Mouse (Mus musculus) embryonic facial prominence, embryonic 10.5 days (tissue): Measurements from ENCODE around the gene Hoxc9. TPM values are rescaled to one million over a fixed set of nuclear protein-coding genes. Genes with fewer than 3 reads are reported as not detected.

Source experiments
- DNase-seq: peaks from one replicate; pipeline ENCODE4 v3.0.0-alpha.2; 2017; ENCODE audit warnings: low spot score
- H3K27ac ChIP-seq: fragments of 300-500 bp; sonication (generic); replicated peaks from 2 replicates; pipeline ENCODE4 v1.5.1; 2016; ENCODE audit warnings: mild to moderate bottlenecking
- H3K27me3 ChIP-seq: fragments of 300-500 bp; sonication (generic); replicated peaks from 2 replicates; pipeline ENCODE4 v1.6.1; 2016; ENCODE audit warnings: low read depth, mild to moderate bottlenecking; ENCODE audit not compliant: poor library complexity, severe bottlenecking
- H3K36me3 ChIP-seq: fragments of 300-500 bp; sonication (generic); replicated peaks from 2 replicates; pipeline ENCODE4 v1.6.1; 2016; ENCODE audit warnings: mild to moderate bottlenecking, moderate library complexity
- H3K4me1 ChIP-seq: fragments of 300-500 bp; sonication (generic); 2 replicates; pipeline ENCODE4 v1.6.1; 2016
- H3K4me3 ChIP-seq: fragments of 300-500 bp; sonication (generic); 2 replicates; pipeline ENCODE4 v1.5.1; 2016; ENCODE audit warnings: mild to moderate bottlenecking, moderate library complexity
- H3K9me3 ChIP-seq: fragments of 300-500 bp; sonication (generic); 2 replicates; pipeline ENCODE4 v1.6.1; 2016; ENCODE audit warnings: mild to moderate bottlenecking
- WGBS: fragments of 180-500 bp; shearing (Covaris S2); methylation state at CpG from one replicate; pipeline ENCODE4 v1.1.7; 2016; 5-methylcytosine and 5-hydroxymethylcytosine counted together
- polyA plus RNA-seq: library from polyadenylated mRNA; unstranded; fragments of >200 nt; fragmentation: Nextera tagmentation; extraction: Ambion mirVana; gene quantifications from 2 replicates; pipeline ENCODE4 v1.2.1, GENCODE M21; 2016

The Hoxc9 gene
- polyA plus RNA-seq, 1 experiment from 2014 or later: not detected

DNA sequence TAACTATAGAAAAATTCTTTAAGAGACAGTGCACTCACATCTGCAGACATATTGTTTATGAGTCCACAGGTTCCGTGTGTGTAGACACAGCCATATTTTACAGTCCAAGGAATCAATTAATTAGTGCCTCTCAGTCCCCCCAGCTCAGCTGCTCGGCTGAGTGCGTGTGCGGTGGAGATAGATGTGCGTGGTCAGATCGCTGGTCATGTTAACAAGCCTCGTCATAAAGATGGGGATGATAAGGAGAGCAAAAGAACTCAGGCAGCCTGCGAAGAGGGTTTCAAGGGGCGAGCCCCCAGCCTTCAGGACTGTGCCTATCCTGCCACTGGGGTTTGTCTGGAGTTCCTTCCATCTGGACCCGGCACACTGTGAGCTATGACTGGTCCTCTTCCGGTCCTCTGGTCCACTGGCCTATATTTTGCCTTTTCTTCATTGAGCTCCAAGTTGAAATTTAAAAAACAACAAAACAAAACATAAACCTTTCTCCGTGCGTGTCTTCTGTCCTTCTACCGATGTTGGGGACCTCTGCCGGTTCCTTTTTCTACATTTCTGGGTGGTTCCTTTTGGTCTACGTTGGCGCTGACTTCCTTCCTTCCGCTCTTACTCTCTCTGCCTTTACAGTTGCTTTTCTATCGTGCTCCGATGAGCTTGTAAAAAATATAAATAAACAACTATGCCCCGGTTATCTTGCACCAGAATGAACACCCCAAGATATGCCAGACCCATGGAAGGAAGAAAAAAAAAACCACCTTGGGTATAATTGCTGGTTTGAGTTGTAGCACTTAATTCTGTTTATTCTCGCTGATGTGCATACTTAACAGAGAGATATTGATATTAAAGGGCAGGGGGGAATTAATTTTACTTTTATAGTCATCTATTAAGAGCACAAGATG lies 30.8 kb upstream of the Hoxc9 start:
- Histone ChIP-seq H3K9me3 (no peaks in the 10 kb centered on the region), H3K4me3 (no peak overlapping the region), H3K27me3 (peaks cover 100% of the 10 kb centered on the region), H3K4me1 (peaks cover 4% of the 10 kb centered on the region; the same call in 1 of the 2 replicates), H3K36me3 (no peaks in the 10 kb centered on the region), H3K27ac (no peak overlapping the region)
- DNase-seq: no peak
- 8% methylated on average over 22 of the region's 22 CpGs for WGBS

DNA sequence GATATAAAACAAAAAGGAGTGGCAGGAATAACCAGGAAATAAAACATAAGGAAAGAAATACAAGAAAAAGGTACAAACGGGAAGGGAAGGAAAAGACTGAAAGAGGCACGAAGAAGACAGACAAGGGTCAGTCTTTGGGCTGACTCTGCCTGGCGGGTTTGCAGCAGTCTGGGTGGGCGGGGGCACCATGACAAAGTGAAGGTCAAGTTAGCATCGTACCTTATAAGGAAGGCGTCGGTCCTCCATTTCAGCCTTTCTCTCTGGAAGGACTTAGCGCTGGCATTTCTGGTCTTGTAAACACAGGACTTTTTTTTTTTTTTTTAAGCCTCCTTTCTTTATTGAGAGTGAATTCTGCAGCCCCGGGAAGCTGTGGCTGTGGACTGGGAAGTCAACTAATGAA lies 29.0 kb upstream of the Hoxc9 start:
- Histone ChIP-seq H3K9me3 (no peaks in the 10 kb centered on the region), H3K4me3 (no peak overlapping the region), H3K27me3 (peaks cover 100% of the 10 kb centered on the region), H3K36me3 (no peaks in the 10 kb centered on the region), H3K4me1 (peaks cover 4% of the 10 kb centered on the region; the same call in 1 of the 2 replicates), H3K27ac (no peak overlapping the region)
- DNase-seq: no peak
- WGBS: 2% methylated on average over 9 of the region's 9 CpGs

DNA sequence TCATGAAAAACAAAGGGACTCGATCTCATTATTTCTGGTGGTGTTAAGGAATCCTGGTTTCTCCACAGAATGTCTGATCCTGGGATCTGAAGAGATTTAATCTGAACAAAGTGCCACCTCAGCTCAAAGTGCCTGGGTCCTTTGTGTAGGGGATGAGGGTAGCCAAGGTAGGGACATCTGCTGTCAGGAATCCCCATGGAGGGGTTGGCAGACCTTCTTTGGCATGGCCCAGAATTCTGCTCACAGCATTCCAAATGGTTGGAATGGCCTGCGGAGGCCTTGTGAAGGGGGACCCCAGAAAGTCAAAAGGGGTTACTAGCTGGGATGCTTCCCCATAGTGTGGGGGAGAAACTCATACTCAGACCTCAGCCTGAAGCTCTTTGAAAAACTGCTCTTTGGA lies 27.4 kb upstream of the Hoxc9 start:
- Histone ChIP-seq H3K27ac (no peak overlapping the region), H3K36me3 (no peaks in the 10 kb centered on the region), H3K4me1 (no peaks in the 10 kb centered on the region), H3K27me3 (peaks cover 100% of the 10 kb centered on the region), H3K9me3 (no peaks in the 10 kb centered on the region), H3K4me3 (no peak overlapping the region)
- no peak for DNase-seq
- 10% methylated on average over 2 of the region's 2 CpGs for WGBS

DNA sequence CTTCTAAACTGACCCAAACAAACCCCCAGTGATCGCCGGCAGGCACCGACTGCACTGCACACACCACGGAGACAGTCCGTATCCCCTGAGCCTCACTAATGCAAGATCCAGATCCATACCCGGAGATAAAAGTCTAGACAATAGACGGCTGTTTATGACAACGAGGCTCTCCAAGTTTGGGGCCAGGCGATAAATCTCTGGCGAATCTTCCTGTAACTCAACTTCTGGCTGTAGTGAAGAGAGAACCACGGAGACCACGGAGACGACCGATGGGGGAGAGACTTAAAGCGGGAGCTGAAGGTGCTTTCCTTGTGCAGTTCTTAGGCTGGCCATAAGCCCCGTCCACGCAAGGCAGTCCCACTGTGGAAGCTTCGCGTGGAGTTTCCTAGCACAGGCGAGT lies 26.5 kb upstream of the Hoxc9 start:
- no peaks in the 10 kb centered on the region for H3K36me3 ChIP-seq
- H3K27ac ChIP-seq: no peak overlapping the region
- H3K27me3 ChIP-seq: peaks cover 100% of the 10 kb centered on the region
- WGBS: under 1% methylated on average over 20 of the region's 20 CpGs
- H3K4me1 ChIP-seq: peaks cover 2% of the 10 kb centered on the region; the same call in 1 of the 2 replicates
- peak; percentile 49 for DNase-seq
- no peak overlapping the region for H3K4me3 ChIP-seq
- no peaks in the 10 kb centered on the region for H3K9me3 ChIP-seq

DNA sequence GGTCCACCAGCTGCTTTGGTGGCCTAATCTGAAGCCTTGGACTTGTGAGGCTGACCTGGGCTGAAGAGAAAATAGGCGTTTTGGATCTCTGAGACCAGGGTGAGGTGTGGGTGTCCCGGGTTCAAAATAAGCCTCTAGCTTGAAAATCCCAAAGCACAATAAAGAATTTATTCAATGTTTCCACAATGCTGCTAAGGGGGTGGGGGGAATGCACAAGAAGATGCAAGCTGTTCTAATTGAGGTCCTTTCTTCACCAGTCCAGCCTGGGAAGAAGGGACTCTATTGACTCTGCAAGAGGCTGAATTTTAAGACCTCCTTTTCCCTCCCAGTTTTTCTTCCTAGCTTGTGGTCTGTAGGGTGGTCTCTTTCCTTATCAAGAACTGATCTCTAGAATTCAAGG lies 25.4 kb upstream of the Hoxc9 start:
- DNase-seq: no peak
- H3K9me3 ChIP-seq: no peaks in the 10 kb centered on the region
- H3K27ac ChIP-seq: no peak overlapping the region
- WGBS: 8% methylated on average over 2 of the region's 2 CpGs
- H3K27me3 ChIP-seq: peaks cover 100% of the 10 kb centered on the region
- H3K36me3 ChIP-seq: no peaks in the 10 kb centered on the region
- H3K4me1 ChIP-seq: peaks cover 5% of the 10 kb centered on the region; the same call in 1 of the 2 replicates
- H3K4me3 ChIP-seq: no peak overlapping the region

DNA sequence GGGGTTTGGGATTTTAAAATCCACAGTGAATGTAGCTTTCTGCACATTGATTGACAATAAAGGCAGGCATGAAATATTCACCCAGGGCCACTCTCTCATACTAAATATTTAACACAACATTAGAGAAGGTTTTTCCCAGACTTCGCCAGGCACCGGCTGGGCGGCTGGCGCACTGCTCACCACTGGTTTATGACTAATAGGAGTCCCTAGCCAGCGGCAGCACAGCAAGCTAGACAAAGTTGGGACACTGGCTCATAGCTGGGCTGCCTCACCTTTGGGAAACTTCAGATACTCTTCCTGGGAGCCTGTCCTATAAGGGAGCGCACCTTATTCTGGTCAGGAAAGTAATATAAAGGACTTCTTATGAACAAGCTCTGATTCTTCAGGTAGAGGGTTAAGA lies 22.7 kb upstream of the Hoxc9 start:
- H3K27me3 ChIP-seq: peaks cover 100% of the 10 kb centered on the region
- H3K4me1 ChIP-seq: peaks cover 5% of the 10 kb centered on the region; the same call in 1 of the 2 replicates
- DNase-seq: no peak
- no peak overlapping the region for H3K4me3 ChIP-seq
- H3K9me3 ChIP-seq: no peaks in the 10 kb centered on the region
- no peaks in the 10 kb centered on the region for H3K36me3 ChIP-seq
- H3K27ac ChIP-seq: no peak overlapping the region
- 3% methylated on average over 6 of the region's 6 CpGs for WGBS

DNA sequence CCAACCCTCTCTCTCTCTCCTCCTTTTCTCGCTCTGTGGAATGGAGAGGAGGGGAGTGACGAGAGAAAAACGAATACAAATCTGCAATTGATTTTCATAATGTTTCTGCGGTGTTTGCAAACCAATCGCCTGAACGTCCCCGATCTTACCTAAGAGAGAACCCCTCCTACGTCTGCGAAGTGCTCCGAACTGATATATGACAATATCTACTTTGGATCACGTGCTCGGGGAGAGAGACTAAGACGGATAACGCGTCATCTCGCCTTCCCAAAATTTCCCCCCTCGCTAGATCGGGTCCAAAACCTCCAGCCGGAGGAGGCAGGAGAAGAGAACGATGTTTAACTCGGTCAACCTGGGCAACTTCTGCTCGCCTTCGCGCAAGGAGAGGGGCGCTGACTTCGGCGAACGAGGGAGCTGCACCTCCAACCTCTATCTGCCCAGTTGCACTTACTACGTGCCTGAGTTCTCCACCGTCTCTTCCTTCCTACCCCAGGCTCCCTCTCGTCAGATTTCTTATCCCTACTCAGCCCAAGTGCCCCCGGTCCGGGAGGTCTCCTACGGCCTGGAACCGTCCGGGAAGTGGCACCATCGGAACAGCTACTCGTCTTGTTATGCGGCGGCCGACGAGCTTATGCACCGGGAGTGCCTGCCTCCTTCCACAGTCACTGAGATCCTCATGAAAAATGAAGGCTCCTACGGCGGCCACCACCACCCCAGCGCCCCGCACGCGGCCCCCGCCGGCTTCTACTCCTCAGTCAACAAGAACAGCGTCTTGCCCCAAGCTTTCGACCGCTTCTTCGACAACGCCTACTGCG lies 21.8 kb upstream of the Hoxc9 start, which contains the start of gene Hoxc11:
Gene Hoxc11, plus strand, starts transcription at position 236 of the 815 bp plus-strand sequence.
- under 1% methylated on average over 57 of the region's 57 CpGs for WGBS
- no peak within 1 kb of the TSS for H3K4me3 ChIP-seq
- H3K4me1 ChIP-seq: peaks cover 5% of the 10 kb centered on the region; the same call in 1 of the 2 replicates
- no peaks in the 10 kb centered on the region for H3K9me3 ChIP-seq
- H3K27me3 ChIP-seq: peaks cover 100% of the 10 kb centered on the region
- no peak for DNase-seq
- no peaks in the 10 kb centered on the region for H3K36me3 ChIP-seq
- no peak within 1 kb of the TSS for H3K27ac ChIP-seq

DNA sequence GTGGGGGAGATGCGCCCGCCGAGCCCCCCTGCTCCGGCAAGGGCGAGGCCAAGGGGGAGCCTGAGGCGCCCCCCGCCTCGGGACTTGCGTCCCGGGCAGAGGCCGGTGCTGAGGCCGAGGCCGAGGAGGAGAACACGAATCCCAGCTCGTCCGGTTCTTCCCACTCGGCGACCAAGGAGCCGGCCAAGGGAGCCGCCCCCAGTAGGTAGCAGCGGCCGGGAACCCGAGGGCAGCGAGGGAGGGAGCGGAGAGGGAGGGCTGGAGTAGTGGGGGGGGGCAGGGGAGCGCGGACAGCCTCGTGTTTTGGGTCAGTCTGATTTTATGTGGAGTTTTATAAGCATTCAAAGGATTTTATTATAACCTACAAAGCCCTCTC lies 21.2 kb upstream of the Hoxc9 start:
- DNase-seq: no peak
- under 1% methylated on average over 28 of the region's 28 CpGs for WGBS
- Histone ChIP-seq H3K36me3 (no peaks in the 10 kb centered on the region), H3K4me3 (no peak overlapping the region), H3K27ac (no peak overlapping the region), H3K27me3 (peaks cover 100% of the 10 kb centered on the region), H3K9me3 (no peaks in the 10 kb centered on the region), H3K4me1 (peaks cover 5% of the 10 kb centered on the region; the same call in 1 of the 2 replicates)

DNA sequence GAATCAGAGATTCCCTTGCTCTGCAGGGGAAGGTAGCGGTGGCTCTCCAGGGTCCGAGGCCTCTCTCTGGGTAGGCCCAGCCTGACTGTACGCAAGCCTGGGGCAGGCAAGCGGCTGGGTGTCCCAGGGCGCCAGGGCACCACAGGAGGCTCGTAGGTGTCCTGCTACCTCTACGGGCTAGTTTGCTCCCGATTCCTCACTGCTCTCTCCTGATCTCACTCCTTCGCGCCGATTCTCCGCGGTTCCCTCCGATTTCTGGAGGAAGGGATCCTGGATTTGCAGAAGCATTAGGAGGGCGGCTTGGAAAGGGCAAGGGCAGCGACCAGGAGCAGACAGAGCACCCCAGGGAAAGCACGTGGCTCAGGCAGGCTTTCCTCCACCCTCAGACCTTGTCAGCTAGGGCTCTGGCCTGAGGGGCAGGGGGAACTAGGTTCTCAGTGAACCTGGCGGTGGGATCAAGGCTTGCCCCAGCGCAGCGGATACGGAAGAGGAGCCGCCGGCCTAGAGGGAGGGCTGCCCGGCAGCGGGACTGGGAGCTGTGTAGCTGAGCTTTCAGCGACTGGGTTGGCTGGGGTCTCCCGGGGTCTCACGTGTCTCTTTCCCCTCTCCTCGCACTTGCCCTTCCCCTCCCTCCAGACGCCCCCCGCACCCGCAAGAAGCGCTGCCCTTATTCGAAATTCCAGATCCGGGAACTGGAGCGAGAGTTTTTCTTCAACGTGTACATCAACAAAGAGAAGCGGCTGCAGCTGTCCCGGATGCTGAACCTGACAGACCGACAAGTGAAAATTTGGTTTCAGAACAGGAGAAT lies 20.2 kb upstream of the Hoxc9 start:
- no peak overlapping the region for H3K4me3 ChIP-seq
- H3K27me3 ChIP-seq: peaks cover 100% of the 10 kb centered on the region
- DNase-seq: peak; percentile 73
- H3K4me1 ChIP-seq: peaks cover 5% of the 10 kb centered on the region; the same call in 1 of the 2 replicates
- H3K27ac ChIP-seq: no peak overlapping the region
- no peaks in the 10 kb centered on the region for H3K36me3 ChIP-seq
- under 1% methylated on average over 40 of the region's 40 CpGs for WGBS
- H3K9me3 ChIP-seq: no peaks in the 10 kb centered on the region

DNA sequence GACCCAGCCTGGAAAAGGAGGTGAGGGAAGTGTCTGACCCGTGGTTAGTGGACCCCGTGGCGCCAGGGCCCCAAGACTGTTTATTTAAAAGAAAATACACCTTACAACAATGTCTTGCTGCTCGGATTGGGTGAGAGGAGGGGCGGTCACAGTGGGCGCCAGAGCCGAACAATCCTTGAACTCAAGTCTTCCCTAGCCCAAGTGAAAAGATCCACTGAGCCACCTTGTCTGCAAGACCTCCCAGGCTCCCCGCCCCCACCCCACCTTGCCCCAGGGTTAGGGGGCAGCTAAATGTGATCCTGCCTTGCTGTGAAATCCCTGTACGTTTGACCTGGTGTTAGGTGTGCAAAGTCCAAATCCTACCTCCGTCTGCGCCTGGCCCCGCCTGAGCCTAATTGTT lies 19.3 kb upstream of the Hoxc9 start:
- no peak overlapping the region for H3K27ac ChIP-seq
- H3K36me3 ChIP-seq: no peaks in the 10 kb centered on the region
- H3K27me3 ChIP-seq: peaks cover 100% of the 10 kb centered on the region
- H3K4me1 ChIP-seq: peaks cover 5% of the 10 kb centered on the region; the same call in 1 of the 2 replicates
- no peaks in the 10 kb centered on the region for H3K9me3 ChIP-seq
- 1% methylated on average over 12 of the region's 12 CpGs for WGBS
- DNase-seq: no peak
- H3K4me3 ChIP-seq: no peak overlapping the region

DNA sequence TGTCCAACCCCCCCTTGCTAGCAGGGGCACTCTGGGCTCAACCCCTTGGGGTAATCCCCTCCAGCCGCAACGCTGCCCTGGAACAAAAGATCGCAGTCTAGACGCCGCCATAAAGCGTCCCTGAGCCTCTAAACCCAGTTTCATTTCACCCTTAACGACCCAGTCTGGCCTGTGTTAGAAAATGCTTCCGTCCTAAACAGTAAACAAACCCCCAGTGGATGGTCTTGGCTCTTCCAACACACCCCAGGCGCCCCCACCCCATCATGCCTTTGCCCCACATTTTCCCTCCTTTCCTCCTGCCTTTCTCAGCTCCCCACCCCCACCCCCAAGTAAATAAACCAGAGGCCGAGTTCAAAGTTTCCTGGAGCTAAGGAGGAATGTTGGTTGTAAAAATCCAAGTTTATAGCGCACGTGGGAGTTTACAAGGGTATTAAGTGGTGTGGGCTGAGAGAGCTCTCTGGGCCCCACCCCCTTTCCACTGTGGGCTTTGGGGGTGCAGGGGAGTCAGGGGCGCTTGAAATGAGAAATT lies 16.5 kb upstream of the Hoxc9 start:
- 2% methylated on average over 13 of the region's 13 CpGs for WGBS
- Histone ChIP-seq H3K36me3 (no peaks in the 10 kb centered on the region), H3K4me1 (peaks cover 2% of the 10 kb centered on the region; the same call in 1 of the 2 replicates), H3K9me3 (no peaks in the 10 kb centered on the region), H3K27ac (no peak overlapping the region), H3K27me3 (peaks cover 100% of the 10 kb centered on the region), H3K4me3 (no peak overlapping the region)
- no peak for DNase-seq

DNA sequence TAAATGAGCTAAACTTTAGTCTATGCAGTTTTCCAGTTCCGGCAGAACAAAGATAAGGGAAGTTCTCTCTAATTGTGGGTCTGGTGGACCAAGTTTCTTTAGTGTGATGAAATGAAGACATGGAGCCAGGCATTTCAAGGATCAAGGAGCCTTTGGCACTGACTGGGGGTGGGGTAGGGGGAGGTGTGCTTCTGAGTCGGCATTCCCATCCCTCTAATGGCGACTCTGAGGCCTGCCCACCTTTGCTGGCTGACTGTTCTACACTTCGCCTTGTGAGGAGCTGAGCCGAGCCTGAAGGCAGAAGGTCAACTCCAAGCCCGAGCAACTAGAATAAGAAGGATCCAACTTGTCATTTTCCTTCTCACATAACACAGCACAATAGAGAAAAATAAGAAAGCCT lies 14.5 kb upstream of the Hoxc9 start:
- H3K36me3 ChIP-seq: no peaks in the 10 kb centered on the region
- no peak overlapping the region for H3K4me3 ChIP-seq
- 5% methylated on average over 6 of the region's 6 CpGs for WGBS
- H3K27me3 ChIP-seq: peaks cover 100% of the 10 kb centered on the region
- DNase-seq: no peak
- H3K9me3 ChIP-seq: no peaks in the 10 kb centered on the region
- H3K27ac ChIP-seq: no peak overlapping the region
- peaks cover 5% of the 10 kb centered on the region; the same call in 1 of the 2 replicates for H3K4me1 ChIP-seq
